Mouse (Mus musculus) liver, embryonic 15.5 days (tissue): ENCODE measurements around the gene Lpin1. TPM values are rescaled to one million over a fixed set of nuclear protein-coding genes. Genes with fewer than 3 reads are reported as not detected.

ENCODE experiments used
- ATAC-seq: fragments of 200-750 bp; cut with Nextera tagmentation; 2 replicates; pipeline ENCODE4 v1.8.0; 2017; ENCODE audit warnings: moderate number of reproducible peaks, mild to moderate bottlenecking, moderate library complexity; ENCODE audit not compliant: insufficient read depth
- H3K27ac ChIP-seq: fragments of 300-500 bp; sonication (generic); replicated peaks from 2 replicates; pipeline ENCODE4 v1.5.1; 2015; ENCODE audit warnings: mild to moderate bottlenecking, inconsistent platforms
- H3K27me3 ChIP-seq: fragments of 300-500 bp; sonication (generic); 2 replicates; pipeline ENCODE4 v1.6.1; 2015; ENCODE audit warnings: mild to moderate bottlenecking, inconsistent platforms
- H3K36me3 ChIP-seq: fragments of 300-500 bp; sonication (generic); replicated peaks from 2 replicates; pipeline ENCODE4 v1.6.1; 2015; ENCODE audit warnings: moderate library complexity, mild to moderate bottlenecking, inconsistent platforms
- H3K4me1 ChIP-seq: fragments of 300-500 bp; sonication (generic); replicated peaks from 2 replicates; pipeline ENCODE4 v1.6.1; 2015; ENCODE audit warnings: inconsistent platforms
- H3K4me2 ChIP-seq: fragments of 300-500 bp; sonication (generic); 2 replicates; pipeline ENCODE4 v1.6.1; 2015; ENCODE audit warnings: moderate library complexity, mild to moderate bottlenecking, inconsistent platforms
- H3K4me3 ChIP-seq: fragments of 300-500 bp; sonication (generic); replicated peaks from 2 replicates; pipeline ENCODE4 v1.5.1; 2015; ENCODE audit warnings: mild to moderate bottlenecking, inconsistent platforms
- H3K9ac ChIP-seq: fragments of 300-500 bp; sonication (generic); 2 replicates; pipeline ENCODE4 v1.6.1; 2015; ENCODE audit warnings: moderate library complexity, mild to moderate bottlenecking, inconsistent platforms
- H3K9me3 ChIP-seq: fragments of 300-500 bp; sonication (generic); replicated peaks from 2 replicates; pipeline ENCODE4 v1.6.1; 2016; ENCODE audit warnings: inconsistent platforms
- WGBS: fragments of 180-500 bp; shearing (Covaris S2); methylation state at CpG from one replicate; pipeline ENCODE4 v1.1.7; 2015; ENCODE audit warnings: mixed read lengths; ENCODE audit not compliant: insufficient replicate concordance; 5-methylcytosine and 5-hydroxymethylcytosine counted together
- polyA plus RNA-seq: library from polyadenylated mRNA; unstranded; fragments of >200 nt; fragmentation: Nextera tagmentation; extraction: Ambion mirVana; gene quantifications from 2 replicates; pipeline ENCODE4 v1.2.1, GENCODE M21; 2015

Gene Lpin1
- polyA plus RNA-seq, 1 experiment from 2014 or later = 7.9 TPM

DNA sequence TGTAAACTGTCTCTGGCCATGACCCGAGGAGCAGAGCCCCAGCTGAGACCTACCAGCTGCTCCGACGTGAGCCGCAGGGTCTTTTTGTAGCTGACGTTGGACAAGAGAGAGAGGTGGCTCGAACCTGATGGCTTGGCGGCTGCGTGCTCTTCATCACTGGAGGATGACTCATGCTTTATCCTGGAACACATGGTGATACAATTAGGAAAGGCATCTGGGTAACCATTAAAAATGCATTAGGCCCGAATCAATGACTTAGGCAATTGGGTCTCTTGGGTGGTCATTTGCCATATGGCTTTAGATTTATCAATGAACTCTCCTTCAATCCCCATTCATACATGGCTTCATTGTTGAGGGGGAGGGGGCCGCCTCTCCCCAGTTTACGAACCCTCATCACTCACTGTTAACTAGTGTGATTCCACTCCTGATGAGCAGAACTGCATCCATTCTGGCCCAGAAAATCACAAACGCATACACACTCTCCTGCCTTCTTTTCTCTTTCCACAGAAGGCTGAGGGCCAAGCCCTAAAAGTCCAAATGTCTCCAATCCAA lies 61.9 kb downstream of the Lpin1 start:
- no peaks in the 10 kb centered on the region for H3K4me1 ChIP-seq
- no peak overlapping the region for H3K27ac ChIP-seq
- no peak overlapping the region for H3K4me3 ChIP-seq
- no peak overlapping the region for H3K4me2 ChIP-seq
- no peaks in the 10 kb centered on the region for H3K27me3 ChIP-seq
- H3K9me3 ChIP-seq = no peaks in the 10 kb centered on the region
- no peak for ATAC-seq
- H3K9ac ChIP-seq = no peak overlapping the region
- WGBS = 78% methylated on average over 12 of the region's 12 CpGs
- peaks cover 80% of the 10 kb centered on the region for H3K36me3 ChIP-seq

DNA sequence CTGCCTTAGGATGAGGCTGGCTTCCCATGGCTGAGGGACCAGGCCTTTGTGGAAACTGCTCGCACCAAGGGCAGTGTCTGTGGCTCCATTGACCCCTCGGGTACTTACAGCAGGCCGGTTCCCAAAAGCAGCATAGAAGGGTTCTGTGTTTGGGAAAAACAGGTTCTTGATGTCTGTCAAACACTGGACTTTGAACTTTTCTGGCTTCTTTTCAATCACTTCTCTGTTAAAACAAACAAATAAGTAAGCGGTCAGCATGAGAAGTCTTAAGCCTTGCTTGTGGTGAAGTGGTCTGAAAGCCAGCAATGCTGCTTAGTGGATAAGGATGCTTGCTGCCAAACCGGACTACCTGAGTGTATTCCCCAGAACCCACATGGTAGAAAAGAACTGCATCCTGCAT lies 69.2 kb downstream of the Lpin1 start:
- Histone ChIP-seq H3K36me3 (peaks cover 85% of the 10 kb centered on the region), H3K27ac (no peak overlapping the region)

DNA sequence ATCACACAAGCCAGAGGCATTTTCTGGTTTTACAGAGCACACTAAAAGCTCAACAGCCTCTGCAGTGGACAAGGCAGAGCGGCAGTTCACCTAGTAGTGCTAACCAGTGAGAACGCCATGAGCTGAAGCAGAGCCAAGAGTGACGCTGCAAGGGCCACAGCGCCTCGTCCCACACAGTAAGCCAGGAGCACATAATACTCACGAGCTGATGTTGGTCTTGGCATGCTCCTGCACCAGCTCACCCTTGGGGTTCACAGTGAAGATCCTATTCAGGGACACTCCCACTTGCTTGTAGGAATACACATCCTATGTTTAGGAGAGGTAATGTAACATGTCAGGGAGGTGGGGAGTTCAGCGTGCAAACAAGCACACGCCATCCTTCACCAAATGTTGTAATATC lies 70.1 kb downstream of the Lpin1 start:
- 82% methylated on average over 8 of the region's 8 CpGs for WGBS
- no peak overlapping the region for H3K27ac ChIP-seq
- H3K4me3 ChIP-seq = no peak overlapping the region
- H3K27me3 ChIP-seq = no peaks in the 10 kb centered on the region
- peaks cover 82% of the 10 kb centered on the region for H3K36me3 ChIP-seq
- no peaks in the 10 kb centered on the region for H3K9me3 ChIP-seq
- no peak for ATAC-seq
- no peak overlapping the region for H3K4me2 ChIP-seq
- no peak overlapping the region for H3K9ac ChIP-seq
- H3K4me1 ChIP-seq = no peaks in the 10 kb centered on the region

More for the DNA sequence above, 69.2 kb downstream of the Lpin1 start:
- Histone ChIP-seq H3K4me1 (no peaks in the 10 kb centered on the region), H3K4me3 (no peak overlapping the region), H3K4me2 (no peak overlapping the region), H3K9ac (no peak overlapping the region), H3K27me3 (no peaks in the 10 kb centered on the region), H3K9me3 (no peaks in the 10 kb centered on the region)
- ATAC-seq = no peak
- 83% methylated on average over 5 of the region's 5 CpGs for WGBS

DNA sequence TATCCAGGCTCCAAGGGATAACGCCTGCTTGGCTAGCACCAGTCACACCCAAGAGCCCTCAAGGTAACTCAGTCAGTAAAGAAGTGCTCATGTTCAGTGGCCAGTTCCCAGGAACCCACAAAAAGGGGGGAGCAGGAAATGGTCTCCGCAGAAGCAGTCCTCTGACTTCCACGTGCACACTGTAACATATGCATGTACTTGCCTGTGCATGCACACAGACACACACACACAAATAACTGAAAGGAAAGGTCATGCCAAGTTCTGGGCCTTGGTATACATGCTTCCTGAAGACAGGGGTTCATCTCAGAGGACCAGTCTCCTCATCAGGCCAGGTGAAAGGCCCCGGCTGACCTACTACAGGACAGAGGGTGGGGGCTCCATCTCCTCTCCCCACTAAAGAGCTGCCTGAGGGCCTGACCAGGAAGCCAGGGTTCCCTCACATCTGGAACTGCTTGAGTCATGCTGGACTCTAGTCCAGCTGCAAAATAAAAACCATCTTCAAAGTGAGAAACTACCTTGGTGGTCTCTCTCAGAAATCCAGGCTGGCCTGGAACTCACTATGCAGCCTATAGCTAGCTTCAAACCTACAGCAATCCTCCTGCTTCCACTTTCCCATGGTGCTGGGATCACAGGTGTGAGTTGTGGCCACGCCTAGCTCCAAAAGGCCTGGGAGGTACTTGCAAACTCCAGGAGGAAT lies 70.7 kb downstream of the Lpin1 start:
- H3K4me1 ChIP-seq = no peaks in the 10 kb centered on the region
- no peak overlapping the region for H3K27ac ChIP-seq
- ATAC-seq = no peak
- H3K4me2 ChIP-seq = no peak overlapping the region
- H3K27me3 ChIP-seq = no peaks in the 10 kb centered on the region
- H3K9ac ChIP-seq = no peak overlapping the region
- H3K4me3 ChIP-seq = no peak overlapping the region
- H3K9me3 ChIP-seq = no peaks in the 10 kb centered on the region
- WGBS = 55% methylated on average over 5 of the region's 5 CpGs
- H3K36me3 ChIP-seq = peaks cover 80% of the 10 kb centered on the region

DNA sequence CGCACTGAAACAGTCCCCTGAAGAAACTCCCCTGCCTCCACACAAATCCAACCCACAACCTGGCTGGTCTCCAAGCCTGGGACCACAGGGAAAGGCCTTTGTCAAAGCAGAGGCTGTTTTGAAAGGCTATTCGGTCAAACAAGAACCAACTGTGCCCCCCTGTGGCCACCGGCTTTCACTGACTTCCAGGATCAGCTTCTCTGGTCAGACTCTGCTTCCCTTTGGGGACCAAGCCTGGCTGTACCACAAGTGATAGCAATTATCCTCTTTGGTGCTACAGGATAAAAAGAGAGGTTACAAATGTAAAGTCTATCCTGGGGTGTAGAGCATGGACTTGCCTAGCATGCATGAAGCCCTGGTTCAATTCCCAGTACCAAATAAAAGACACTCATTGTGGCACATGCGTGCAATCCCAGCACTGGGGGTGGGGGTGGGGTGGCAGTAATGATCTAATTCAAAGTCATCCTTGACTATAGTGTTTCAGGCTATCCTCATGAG lies 77.4 kb downstream of the Lpin1 start:
- H3K27ac ChIP-seq = no peak overlapping the region
- no peak overlapping the region for H3K9ac ChIP-seq
- 22% methylated on average over 4 of the region's 4 CpGs for WGBS
- no peak for ATAC-seq
- no peaks in the 10 kb centered on the region for H3K9me3 ChIP-seq
- no peak overlapping the region for H3K4me2 ChIP-seq
- H3K4me1 ChIP-seq = no peaks in the 10 kb centered on the region
- H3K36me3 ChIP-seq = peaks cover 20% of the 10 kb centered on the region
- no peaks in the 10 kb centered on the region for H3K27me3 ChIP-seq
- no peak overlapping the region for H3K4me3 ChIP-seq

DNA sequence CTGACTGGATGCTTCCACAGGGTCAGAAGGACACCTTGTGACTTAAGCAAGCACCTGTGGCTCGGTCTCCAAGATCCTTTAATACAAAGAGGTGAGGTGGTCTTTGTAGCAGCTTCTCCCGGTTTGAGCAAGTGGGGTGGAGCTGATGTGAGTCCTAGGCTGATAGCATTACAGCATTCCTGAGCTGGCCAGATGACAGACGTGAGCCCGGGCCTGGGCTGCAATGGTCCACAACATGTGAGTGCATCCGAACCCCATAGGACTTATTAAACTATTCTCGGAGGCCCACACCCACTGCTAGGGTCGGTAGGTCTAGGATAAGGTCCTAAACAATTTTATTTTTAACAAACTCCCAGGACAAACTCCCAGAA lies 77.9 kb downstream of the Lpin1 start:
- Histone ChIP-seq H3K9me3 (no peaks in the 10 kb centered on the region), H3K36me3 (peaks cover 14% of the 10 kb centered on the region), H3K9ac (no peak overlapping the region), H3K27ac (no peak overlapping the region), H3K4me1 (no peaks in the 10 kb centered on the region), H3K4me3 (no peak overlapping the region), H3K4me2 (peak overlapping the region; percentile 30; the same call in 1 of the 2 replicates), H3K27me3 (no peaks in the 10 kb centered on the region)
- 34% methylated on average over 7 of the region's 7 CpGs for WGBS
- no peak for ATAC-seq

DNA sequence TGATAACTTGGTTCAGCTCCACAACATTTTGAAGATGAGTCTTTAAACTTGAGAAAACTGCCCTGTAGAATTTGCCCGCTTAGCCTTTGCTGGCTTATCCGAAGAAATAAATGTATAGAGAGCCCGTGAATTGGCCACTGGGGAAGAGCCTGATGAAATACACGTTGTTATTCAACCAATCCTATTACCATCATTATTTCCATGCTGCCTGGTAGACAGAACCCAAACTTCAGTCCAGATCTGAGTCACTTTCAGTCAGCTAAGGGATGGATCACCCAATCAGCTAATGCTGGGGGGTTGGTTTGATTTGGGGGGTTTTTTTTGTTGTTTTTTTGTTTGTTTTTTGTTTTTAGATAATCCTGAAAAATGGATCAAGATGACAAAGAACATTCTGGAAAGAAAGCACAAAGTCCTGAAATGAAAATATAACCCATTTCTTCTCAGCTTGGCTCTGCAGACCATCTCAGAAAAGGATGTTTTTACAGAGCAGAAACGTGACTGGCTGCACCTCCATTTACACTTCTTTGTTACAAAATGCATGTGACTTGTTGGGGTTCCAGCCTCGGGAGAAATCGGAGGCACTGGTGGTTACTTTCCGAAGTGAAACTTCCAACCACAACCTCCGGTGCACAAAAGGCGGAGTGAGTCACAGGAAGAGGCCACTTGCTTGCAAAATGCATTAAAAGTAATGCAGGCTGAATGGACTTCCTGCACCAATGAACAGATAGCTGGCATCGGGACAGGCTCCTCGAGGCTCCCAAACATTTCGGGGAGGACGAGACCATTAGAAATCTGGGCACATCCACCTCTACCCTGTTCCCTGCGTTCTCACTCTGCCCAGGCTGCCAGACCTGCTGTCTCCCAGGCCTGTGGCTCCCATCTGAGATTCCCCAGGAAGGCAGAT lies 78.6 kb downstream of the Lpin1 start:
- peak overlapping the region; percentile 30; the same call in 1 of the 2 replicates for H3K4me2 ChIP-seq

DNA sequence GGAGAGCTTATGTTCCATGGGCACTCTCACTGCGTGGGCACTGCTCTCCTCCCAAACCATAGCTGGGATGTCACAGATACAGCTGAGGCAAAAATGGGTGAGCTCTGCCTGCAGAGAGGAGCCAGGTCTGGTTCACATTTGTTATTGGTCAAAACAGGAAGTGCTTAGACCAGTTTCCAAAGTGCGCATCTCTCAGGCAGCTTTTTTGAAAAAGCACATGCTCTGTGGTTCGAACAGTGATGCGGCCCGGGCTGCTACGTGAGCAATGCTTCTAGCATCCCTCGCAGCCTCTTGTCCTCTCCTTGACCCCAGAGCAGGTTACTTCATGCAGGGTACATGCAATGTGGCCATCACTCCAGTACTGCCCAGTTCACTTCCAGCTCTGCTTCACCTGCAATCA lies 82.1 kb downstream of the Lpin1 start:
- no peak overlapping the region for H3K27ac ChIP-seq
- no peaks in the 10 kb centered on the region for H3K4me1 ChIP-seq
- H3K36me3 ChIP-seq = no peaks in the 10 kb centered on the region
- no peaks in the 10 kb centered on the region for H3K27me3 ChIP-seq
- no peak overlapping the region for H3K9ac ChIP-seq
- 70% methylated on average over 7 of the region's 7 CpGs for WGBS
- no peak overlapping the region for H3K4me3 ChIP-seq
- no peak for ATAC-seq
- no peak overlapping the region for H3K4me2 ChIP-seq
- H3K9me3 ChIP-seq = no peaks in the 10 kb centered on the region

More for the DNA sequence above, 78.6 kb downstream of the Lpin1 start:
- Histone ChIP-seq H3K27me3 (no peaks in the 10 kb centered on the region), H3K9ac (no peak overlapping the region), H3K4me3 (no peak overlapping the region), H3K36me3 (peaks cover 8% of the 10 kb centered on the region), H3K4me1 (no peaks in the 10 kb centered on the region), H3K27ac (no peak overlapping the region), H3K9me3 (no peaks in the 10 kb centered on the region)
- no peak for ATAC-seq
- 28% methylated on average over 15 of the region's 15 CpGs for WGBS

DNA sequence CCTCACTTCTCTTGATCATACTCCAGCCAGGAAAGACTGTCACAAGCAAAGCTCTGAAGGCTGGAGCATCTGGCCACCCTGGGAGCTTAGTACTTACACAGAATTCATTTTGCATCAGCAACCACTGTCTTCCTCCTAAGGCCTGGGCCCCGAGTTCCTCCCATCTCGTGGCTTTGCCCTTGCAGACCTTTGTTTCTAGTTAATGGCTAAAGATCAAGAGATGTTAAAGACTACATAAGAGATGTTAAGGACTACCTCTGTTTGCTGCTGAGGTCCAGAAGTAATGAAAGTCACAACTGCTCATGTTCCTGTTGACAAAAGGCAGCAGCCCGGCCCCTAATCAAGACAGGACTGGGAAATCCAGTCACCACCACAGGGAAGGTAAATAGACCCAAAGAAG lies 82.8 kb downstream of the Lpin1 start:
- Histone ChIP-seq H3K36me3 (no peaks in the 10 kb centered on the region), H3K4me3 (no peak overlapping the region), H3K9ac (no peak overlapping the region), H3K27ac (no peak overlapping the region), H3K4me2 (no peak overlapping the region), H3K9me3 (no peaks in the 10 kb centered on the region), H3K27me3 (no peaks in the 10 kb centered on the region), H3K4me1 (no peaks in the 10 kb centered on the region)
- no peak for ATAC-seq
- 32% methylated on average over 3 of the region's 3 CpGs for WGBS

DNA sequence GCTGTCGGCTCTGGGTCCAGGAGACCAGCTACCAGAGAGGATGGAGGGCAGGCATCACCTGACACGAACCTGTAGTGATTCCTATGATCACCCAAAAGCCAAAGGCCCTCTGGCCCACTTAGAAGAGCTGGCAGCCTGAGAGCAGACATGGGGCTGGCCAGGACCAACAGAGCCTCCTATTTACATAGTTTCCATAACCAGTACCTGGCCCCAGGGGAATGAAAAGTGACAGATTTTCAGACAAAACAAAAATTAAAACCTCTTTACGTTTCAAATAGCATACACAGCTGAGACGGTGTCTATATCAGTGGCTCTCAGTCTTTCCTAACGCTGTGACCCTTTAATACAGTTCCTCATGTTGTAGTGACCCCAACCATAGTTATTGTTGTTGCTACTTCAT lies 83.9 kb downstream of the Lpin1 start:
- no peaks in the 10 kb centered on the region for H3K4me1 ChIP-seq
- H3K4me3 ChIP-seq = no peak overlapping the region
- no peak overlapping the region for H3K27ac ChIP-seq
- no peak overlapping the region for H3K9ac ChIP-seq
- H3K27me3 ChIP-seq = no peaks in the 10 kb centered on the region
- ATAC-seq = no peak
- no peaks in the 10 kb centered on the region for H3K36me3 ChIP-seq
- H3K9me3 ChIP-seq = no peaks in the 10 kb centered on the region
- no peak overlapping the region for H3K4me2 ChIP-seq
- 62% methylated on average over 5 of the region's 5 CpGs for WGBS

DNA sequence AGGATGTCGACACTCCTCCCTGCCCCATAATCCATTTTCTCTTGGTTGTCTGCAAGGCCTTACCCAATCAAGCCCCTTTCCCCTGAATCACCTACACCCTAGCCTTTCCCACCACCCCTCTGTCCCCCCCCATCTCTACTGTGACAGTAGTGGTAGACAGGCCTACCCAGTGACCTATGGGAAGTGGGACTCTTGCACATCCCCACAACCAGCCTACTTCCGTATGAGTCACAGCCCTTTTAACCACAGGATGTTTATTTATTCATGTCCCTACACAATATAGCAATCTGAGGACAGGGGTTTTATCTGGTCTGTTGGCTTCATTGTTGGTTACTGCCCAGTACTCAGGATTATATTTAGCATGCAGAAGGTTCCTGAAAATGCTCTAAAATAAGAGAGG lies 84.6 kb downstream of the Lpin1 start:
- 43% methylated on average over 2 of the region's 2 CpGs for WGBS
- ATAC-seq = no peak

More for the DNA sequence above, 84.6 kb downstream of the Lpin1 start:
- no peak overlapping the region for H3K9ac ChIP-seq
- no peak overlapping the region for H3K4me2 ChIP-seq
- H3K27me3 ChIP-seq = no peaks in the 10 kb centered on the region
- no peaks in the 10 kb centered on the region for H3K9me3 ChIP-seq
- no peaks in the 10 kb centered on the region for H3K4me1 ChIP-seq
- H3K4me3 ChIP-seq = no peak overlapping the region
- no peaks in the 10 kb centered on the region for H3K36me3 ChIP-seq
- no peak overlapping the region for H3K27ac ChIP-seq
